Mouse (Mus musculus) layer of hippocampus, adult 9-11 months (tissue): ENCODE results near the gene Snca.
"Not testable (repeated sequence)": the region's sequence is repeated elsewhere in the genome, so short reads cannot be mapped to it uniquely, and the experiment has no call there.

Experiments
- DNase-seq: peaks from one replicate; pipeline ENCODE4 v3.0.0; 2022

Snca gene

GRCm38 (mm10) chr6:60709997-60710471 is 119.6 kb downstream of the Snca start:
- no peak for DNase-seq

- no peak for DNase-seq
Observed at GRCm38 (mm10) chr6:60698072-60698471, 131.6 kb downstream of the Snca start.

GRCm38 (mm10) chr6:60687048-60687447 is 142.6 kb downstream of the Snca start:
- DNase-seq: not testable (repeated sequence)

- peak; percentile 4 for DNase-seq
Observed at GRCm38 (mm10) chr6:60682233-60682632, 147.4 kb downstream of the Snca start.
